Mouse (Mus musculus) telencephalon, adult 2 months (tissue): ENCODE results near the gene Sipa1l2.
A peak's percentile ranks its signal among the peaks of the same experiment; 100 is the strongest.

ENCODE experiments used
- DNase-seq: peaks from one replicate; pipeline ENCODE4 v3.0.0-alpha.2; 2011; ENCODE audit warnings: low read depth, low spot score

The Sipa1l2 gene

GRCm38 (mm10) chr8:125569533-125570365, at the start of gene Sipa1l2:
Gene Sipa1l2, minus strand, starts transcription at chr8:125569808.
- peak; percentile 81 for DNase-seq

- no peak for DNase-seq
These were observed 49.1 kb upstream of the Sipa1l2 start for GRCm38 (mm10) chr8:125618543-125619335.

GRCm38 (mm10) chr8:125616935-125617334, 47.3 kb upstream of the Sipa1l2 start:
- DNase-seq = no peak

- no peak for DNase-seq
These were observed 46.4 kb upstream of the Sipa1l2 start for GRCm38 (mm10) chr8:125616039-125616438.

GRCm38 (mm10) chr8:125613552-125613951, 43.9 kb upstream of the Sipa1l2 start:
- DNase-seq = no peak

GRCm38 (mm10) chr8:125611799-125612560, 42.4 kb upstream of the Sipa1l2 start:
- no peak for DNase-seq

GRCm38 (mm10) chr8:125611024-125611798, 41.6 kb upstream of the Sipa1l2 start:
- DNase-seq = no peak

GRCm38 (mm10) chr8:125609737-125610136, 40.1 kb upstream of the Sipa1l2 start:
- no peak for DNase-seq

- DNase-seq = no peak
These were observed 38.2 kb upstream of the Sipa1l2 start for GRCm38 (mm10) chr8:125607714-125608223.

- no peak for DNase-seq
These were observed 37.3 kb upstream of the Sipa1l2 start for GRCm38 (mm10) chr8:125606937-125607336.

GRCm38 (mm10) chr8:125604817-125605512, 35.4 kb upstream of the Sipa1l2 start:
- DNase-seq = no peak

- no peak for DNase-seq
These were observed 34.7 kb upstream of the Sipa1l2 start for GRCm38 (mm10) chr8:125604213-125604816.

GRCm38 (mm10) chr8:125603312-125603840, 33.8 kb upstream of the Sipa1l2 start:
- no peak for DNase-seq

GRCm38 (mm10) chr8:125600033-125600686, 30.6 kb upstream of the Sipa1l2 start:
- DNase-seq = no peak

GRCm38 (mm10) chr8:125595571-125596508, 26.2 kb upstream of the Sipa1l2 start:
- DNase-seq = no peak

- no peak for DNase-seq
These were observed 20.8 kb upstream of the Sipa1l2 start for GRCm38 (mm10) chr8:125590363-125590762.

GRCm38 (mm10) chr8:125586587-125586986, 17.0 kb upstream of the Sipa1l2 start:
- DNase-seq = no peak

GRCm38 (mm10) chr8:125584276-125584675, 14.7 kb upstream of the Sipa1l2 start:
- DNase-seq = no peak
